Comparison of ENCODE assay signal across 14 mouse cellular contexts in the genomic region with DNA sequence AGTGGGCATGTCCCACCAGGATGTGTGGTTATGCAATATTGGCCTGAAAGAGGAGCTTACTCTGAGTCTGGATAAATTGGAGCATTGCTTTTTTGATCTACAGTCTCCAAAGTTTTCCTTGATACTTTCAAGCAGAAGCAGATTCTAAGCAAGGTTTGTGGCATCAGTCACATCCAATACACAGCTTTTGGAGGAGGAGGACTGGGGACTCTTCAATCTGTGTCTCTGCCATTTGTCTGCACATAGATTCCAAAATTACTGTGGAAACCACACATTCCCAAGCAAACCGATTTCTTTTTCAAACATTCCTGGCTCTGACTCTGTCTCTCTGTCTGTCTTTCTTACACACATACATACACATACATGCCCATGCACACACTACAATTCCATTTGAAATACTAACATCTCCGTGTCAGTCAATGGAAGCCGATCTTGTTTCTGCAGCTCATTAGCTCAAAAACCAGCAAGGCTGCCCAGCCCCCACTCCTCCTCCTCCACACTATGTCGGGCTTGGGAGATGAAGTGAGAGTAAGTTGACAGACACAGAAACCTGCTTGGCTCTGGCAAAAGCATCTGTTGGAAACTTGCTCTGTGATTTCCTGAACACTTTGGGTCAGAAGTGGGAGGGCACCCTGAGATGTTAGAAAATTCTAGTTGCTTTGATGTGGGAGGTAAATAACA. TPM values are rescaled to one million over a fixed set of nuclear protein-coding genes. Genes with fewer than 3 reads are reported as not detected.
DNase-seq lines count a peak whose midpoint lies in the region; ATAC-seq and TF ChIP-seq lines count a peak whose summit lies in the region.
"Had no signal": no experiment of that assay in that cellular context is flagged by ENCODE, and none has a peak within 500 bp of the region (broad histone marks: within the 10 kb centered on the region; RNA-seq: fewer than 3 reads in every experiment).

No protein-coding gene starts in this region.

- H3K4me2 ChIP-seq in kidney, embryonic 14.5 days (replicated peaks; ENCODE audit: low read depth, low read length): no peak overlapping the region
- no peak overlapping the region for H3K4me2 ChIP-seq in lung, postnatal 0 days (replicated peaks; ENCODE audit: low read depth, low read length)

- H3K27ac ChIP-seq in kidney, embryonic 14.5 days (ENCODE audit: low read depth, low read length): no peak overlapping the region
- H3K27ac ChIP-seq in lung, postnatal 0 days (ENCODE audit: low read length): no peak overlapping the region
- H3K27ac ChIP-seq: liver, embryonic 14.5 days had no signal

- WGBS in kidney, embryonic 14.5 days: 35% methylated on average over 4 of the region's 4 CpGs
- WGBS in lung, postnatal 0 days: 33% methylated on average over 4 of the region's 4 CpGs

- DNase-seq in kidney, postnatal 4 days: peak; percentile 51 to 57
- DNase-seq in embryo, embryonic 10.5 days (ENCODE audit: low spot score): peak; percentile 18
- DNase-seq in frontal cortex, postnatal 10 days (ENCODE audit: low spot score in 2 of 2): peak; percentile 32 to 43
- DNase-seq in lung, postnatal 0 days (ENCODE audit: low spot score): peak; percentile 24
- no peak for DNase-seq in thymus, postnatal 4 days
- DNase-seq in thymus, postnatal 14 days: no peak
- no peak for DNase-seq in cerebellum, postnatal 36 days
- DNase-seq: adrenal gland, postnatal 36 days; cerebellum, adult 8-10 months; gastrocnemius, postnatal 14 days had no signal

- no peak overlapping the region for H3K9ac ChIP-seq in kidney, embryonic 14.5 days (ENCODE audit: low read depth, low read length)
- H3K9ac ChIP-seq in lung, postnatal 0 days (replicated peaks; ENCODE audit: low read depth): no peak overlapping the region
- H3K9ac ChIP-seq: liver, embryonic 14.5 days had no signal

- no peak for TF ChIP-seq CTCF in lung, postnatal 0 days (IDR thresholded peaks at IDR 0.05)

- peaks cover 6% of the 10 kb centered on the region for H3K9me3 ChIP-seq in kidney, embryonic 14.5 days (ENCODE audit: control insufficient read depth, low read length)
- H3K9me3 ChIP-seq in lung, postnatal 0 days (ENCODE audit: low read length): no peaks in the 10 kb centered on the region

- ATAC-seq in kidney, embryonic 14.5 days (ENCODE audit: low FRiP score, low TSS enrichment): no peak
- no peak for ATAC-seq in lung, postnatal 0 days

- no peaks in the 10 kb centered on the region for H3K36me3 ChIP-seq in kidney, embryonic 14.5 days (ENCODE audit: control insufficient read depth, insufficient read depth, low read length)
- no peaks in the 10 kb centered on the region for H3K36me3 ChIP-seq in lung, postnatal 0 days (ENCODE audit: insufficient read depth, low read length)

- H3K27me3 ChIP-seq in kidney, embryonic 14.5 days (ENCODE audit: control insufficient read depth, insufficient read depth, low read length): no peaks in the 10 kb centered on the region
- no peaks in the 10 kb centered on the region for H3K27me3 ChIP-seq in lung, postnatal 0 days (replicated peaks; ENCODE audit: insufficient read depth, low read length)

- TF ChIP-seq EP300 in lung, postnatal 0 days (IDR thresholded peaks at IDR 0.05): no peak

- H3K4me1 ChIP-seq in kidney, embryonic 14.5 days (ENCODE audit: control insufficient read depth, insufficient read depth, low read length): 0 out of 2 replicates have a peak, but pooled peaks cover 4% of the 10 kb centered on the region
- no peaks in the 10 kb centered on the region for H3K4me1 ChIP-seq in lung, postnatal 0 days (ENCODE audit: insufficient read depth, low read depth, low read length)

- no peak overlapping the region for H3K4me3 ChIP-seq in kidney, embryonic 14.5 days (ENCODE audit: low read length)
- no peak overlapping the region for H3K4me3 ChIP-seq in lung, postnatal 0 days (ENCODE audit: low read depth, low read length)

RNA-seq across cellular contexts. Expression of a gene that starts 18.5 kb away (rescaled TPM):
- not detected in 2 replicates for polyA plus RNA-seq in kidney, embryonic 14.5 days (2014; fragmentation: Nextera tagmentation; extraction: Ambion mirVana)
- polyA plus RNA-seq in lung, postnatal 0 days (2015; fragmentation: Nextera tagmentation; extraction: Ambion mirVana): 0.15 TPM in 1 of 2 replicates, not detected in the other
- polyA plus RNA-seq: heart, postnatal 0 days; intestine, embryonic 14.5 days had no signal

Comparison
In these comparisons a context has a peak if more than half of its experiments do, and no peak if none do; other contexts are left out.
1. DNase-seq: peak in kidney, postnatal 4 days (2 of 2), embryo, embryonic 10.5 days (single experiment), frontal cortex, postnatal 10 days (2 of 2) and lung, postnatal 0 days (single experiment); none in thymus, postnatal 4 days (single experiment), thymus, postnatal 14 days (single experiment) and cerebellum, postnatal 36 days (0 of 2).